Mouse (Mus musculus) v-Abl transformed pro-B cells (cell line): ENCODE measurements around the gene Ptpru.

Experiments
- in situ Hi-C, 2 experiments: fragments of 400-800 bp; cut with MboI; formaldehyde crosslinking; loops; one replicate each; pipeline ENCODE4 v1.15.1; 2025; ENCODE audit not compliant: unreplicated experiment in 2 of 2

Gene Ptpru

GRCm38 (mm10) chr4:131837872-131838524 lies at the start of gene Ptpru:
TSS of gene Ptpru (minus strand) at chr4:131838288.
- in situ Hi-C loops = loop anchor here (5.0 to 10.0 kb wide), 4 partner anchors 876 to 1053 kb away; no protein-coding TSS in a partner anchor

DNA sequence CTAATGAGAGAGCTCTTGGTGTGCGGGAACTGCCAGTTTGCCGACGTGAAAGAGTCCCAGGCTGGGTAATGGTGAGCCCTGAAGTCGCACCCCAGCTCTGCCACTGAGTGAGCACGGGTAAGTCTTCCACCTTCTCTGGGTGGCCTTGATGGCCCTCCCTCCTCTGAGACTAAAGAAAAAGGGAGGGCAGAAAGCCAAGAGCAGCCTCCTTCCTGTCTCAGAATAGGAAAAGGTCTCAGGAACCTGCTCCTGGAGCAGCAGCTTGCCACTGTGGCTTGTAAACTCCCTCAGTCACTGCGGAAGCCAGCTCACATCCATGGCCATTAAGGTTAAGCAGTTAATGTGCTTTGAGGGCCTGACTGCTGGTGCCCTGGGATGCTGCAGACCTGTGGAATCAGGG lies 47.3 kb upstream of the Ptpru start:
- in situ Hi-C loops = no loop called here

DNA sequence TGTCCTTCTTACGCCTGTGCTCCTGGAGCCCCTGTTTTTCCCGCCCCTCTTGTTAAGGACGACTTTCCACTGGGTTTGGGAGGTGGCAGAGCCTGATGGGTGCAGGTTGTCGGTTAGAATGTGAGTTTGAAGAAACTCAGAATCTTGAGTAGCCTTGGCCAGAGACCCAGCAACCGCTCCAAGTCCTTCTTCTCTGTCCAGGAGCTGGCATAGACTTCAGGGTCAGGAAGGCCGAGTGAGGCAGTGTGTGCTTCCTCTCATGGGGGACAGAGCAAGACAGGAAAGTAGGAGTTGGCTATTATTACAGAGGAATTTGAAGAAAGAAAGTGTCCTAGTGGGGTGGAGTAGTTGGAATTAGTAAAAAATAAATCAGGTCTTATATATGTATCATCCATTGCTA lies 45.5 kb upstream of the Ptpru start:
- in situ Hi-C loops = no loop called here

GRCm38 (mm10) chr4:131881306-131881705 lies 43.2 kb upstream of the Ptpru start:
- in situ Hi-C loops = no loop called here

GRCm38 (mm10) chr4:131879692-131880091 lies 41.6 kb upstream of the Ptpru start:
- in situ Hi-C loops = no loop called here

DNA sequence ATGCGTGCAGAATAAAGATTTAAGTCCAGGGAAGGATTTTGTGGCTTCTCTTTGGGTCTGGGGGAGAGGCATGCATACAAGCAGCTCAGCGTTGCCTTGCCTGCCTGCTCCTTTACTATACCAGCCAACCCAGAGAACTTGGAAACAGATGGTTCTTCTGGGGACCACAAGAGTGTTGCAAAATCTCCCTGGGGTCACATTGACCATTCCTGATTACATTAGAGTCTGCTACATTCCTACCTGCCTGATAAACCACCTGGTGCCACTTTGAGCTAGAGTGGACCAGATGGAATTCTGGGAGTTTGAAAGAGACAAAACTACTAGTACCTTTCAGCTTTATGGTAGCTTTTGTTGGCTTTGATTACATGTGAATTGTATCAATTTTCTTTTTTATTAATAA lies 38.7 kb upstream of the Ptpru start:
- in situ Hi-C loops = no loop called here

- in situ Hi-C loops = no loop called here
These were observed 37.2 kb upstream of the Ptpru start for GRCm38 (mm10) chr4:131875242-131875641.

- in situ Hi-C loops = no loop called here
These were observed 36.5 kb upstream of the Ptpru start for GRCm38 (mm10) chr4:131874567-131874966.

- in situ Hi-C loops = no loop called here
These were observed 36.1 kb upstream of the Ptpru start for GRCm38 (mm10) chr4:131874169-131874536.

GRCm38 (mm10) chr4:131873293-131874168 lies 35.4 kb upstream of the Ptpru start, which contains the start of gene Srsf4:
TSS of gene Srsf4 (plus strand) at chr4:131873617.
- in situ Hi-C loops = no loop called here

GRCm38 (mm10) chr4:131872672-131873292 lies 34.7 kb upstream of the Ptpru start:
- in situ Hi-C loops = no loop called here

GRCm38 (mm10) chr4:131861341-131861739 lies 23.3 kb upstream of the Ptpru start:
- in situ Hi-C loops = no loop called here

DNA sequence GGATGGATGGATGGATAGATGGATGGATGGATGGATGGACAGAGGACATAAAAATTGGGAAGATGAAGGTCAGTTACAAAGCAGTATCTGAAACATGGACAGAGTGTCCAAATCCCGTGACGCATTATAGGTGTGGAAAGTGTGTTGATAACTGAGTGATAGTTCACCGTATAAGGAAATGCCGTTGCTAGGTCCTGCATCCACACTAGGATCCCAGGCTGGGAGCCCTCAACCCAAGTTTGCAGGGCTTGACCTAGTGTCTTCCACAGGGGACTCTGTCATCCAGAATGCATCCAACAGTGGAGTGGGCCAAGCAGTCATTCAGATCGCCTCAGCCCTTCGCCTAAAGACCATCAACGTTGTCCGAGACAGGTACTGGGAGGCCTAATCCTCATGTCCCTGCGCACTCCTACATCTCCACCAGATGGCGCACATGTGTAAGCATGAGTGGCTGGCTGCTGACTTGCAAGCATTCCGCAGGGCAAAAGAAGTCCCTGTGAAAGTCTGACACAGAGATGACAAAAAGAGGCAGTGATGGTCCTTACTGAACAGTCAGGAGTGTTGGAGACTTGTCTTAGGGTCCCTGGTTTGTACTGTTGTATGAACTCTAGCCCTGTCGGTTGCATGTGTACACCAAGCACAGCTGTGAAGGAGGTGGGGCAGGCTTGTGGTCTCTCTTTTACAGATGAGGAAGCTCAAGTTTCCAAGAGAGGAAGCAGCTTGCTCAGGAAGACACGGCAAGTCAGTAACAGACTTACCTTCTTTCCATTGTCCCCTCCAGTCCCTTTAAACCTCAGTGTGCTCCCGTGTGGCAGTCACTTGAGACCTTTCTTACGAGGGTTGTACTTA lies 22.6 kb upstream of the Ptpru start:
- in situ Hi-C loops = no loop called here

DNA sequence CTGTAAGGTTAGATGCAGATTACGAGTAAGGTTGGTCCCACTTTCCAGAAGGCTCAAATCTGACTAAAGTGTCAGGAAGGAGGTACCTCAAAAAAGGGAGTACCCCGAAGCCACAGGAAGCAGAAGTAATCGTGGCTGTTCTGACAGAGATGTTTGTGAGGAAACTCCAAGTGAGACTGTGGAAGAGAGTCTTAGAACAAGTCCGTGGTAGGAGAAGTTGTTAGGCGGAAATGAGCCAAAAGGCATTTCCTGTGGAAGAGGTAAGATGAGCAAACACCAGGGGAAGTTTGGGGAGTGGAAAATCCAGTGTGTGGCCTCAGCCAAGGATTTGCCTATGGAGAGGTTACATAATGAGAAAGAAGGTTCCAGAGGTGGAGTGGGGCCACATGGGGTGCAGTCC lies 16.9 kb upstream of the Ptpru start:
- in situ Hi-C loops = loop anchor here in 1 of 2 experiments (5.0 kb wide), 2 partner anchors 127 to 227 kb away; no protein-coding TSS in a partner anchor

DNA sequence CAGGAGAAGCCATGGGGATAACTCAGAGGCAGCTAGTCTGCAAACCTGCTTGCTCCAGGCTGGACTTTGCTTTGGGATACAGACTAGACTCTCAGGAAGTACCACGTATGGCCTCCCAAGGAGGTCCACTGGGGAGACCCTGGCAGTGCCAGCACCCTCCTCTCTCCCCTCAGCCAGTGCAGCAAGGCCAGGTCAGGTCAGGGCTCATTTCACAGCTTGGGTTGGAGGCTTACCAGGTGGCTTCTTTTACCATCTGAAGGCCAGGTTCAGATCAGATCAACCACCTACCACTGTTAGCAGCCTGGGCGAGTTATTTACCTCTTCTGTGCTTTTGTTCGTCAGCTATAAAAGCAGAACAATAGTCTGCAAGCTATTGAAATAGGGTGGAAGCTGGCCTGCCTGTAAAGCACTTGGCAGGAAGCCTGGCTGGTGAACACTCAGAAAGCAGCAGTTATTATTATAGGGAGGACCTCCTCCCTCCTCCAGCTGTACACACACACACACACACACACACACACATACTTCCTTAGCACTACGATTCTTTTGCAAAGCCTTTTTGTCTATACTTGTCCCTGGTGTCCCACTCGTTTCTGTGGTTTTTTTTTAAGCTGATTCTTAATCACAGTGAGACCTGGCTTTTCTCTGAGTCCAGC lies 12.0 kb upstream of the Ptpru start:
- in situ Hi-C loops = loop anchor here in 1 of 2 experiments (5.0 kb wide), 1 partner anchor 232 kb away; no protein-coding TSS in a partner anchor

- in situ Hi-C loops = no loop called here
These were observed 10.0 kb upstream of the Ptpru start for GRCm38 (mm10) chr4:131848082-131848481.

DNA sequence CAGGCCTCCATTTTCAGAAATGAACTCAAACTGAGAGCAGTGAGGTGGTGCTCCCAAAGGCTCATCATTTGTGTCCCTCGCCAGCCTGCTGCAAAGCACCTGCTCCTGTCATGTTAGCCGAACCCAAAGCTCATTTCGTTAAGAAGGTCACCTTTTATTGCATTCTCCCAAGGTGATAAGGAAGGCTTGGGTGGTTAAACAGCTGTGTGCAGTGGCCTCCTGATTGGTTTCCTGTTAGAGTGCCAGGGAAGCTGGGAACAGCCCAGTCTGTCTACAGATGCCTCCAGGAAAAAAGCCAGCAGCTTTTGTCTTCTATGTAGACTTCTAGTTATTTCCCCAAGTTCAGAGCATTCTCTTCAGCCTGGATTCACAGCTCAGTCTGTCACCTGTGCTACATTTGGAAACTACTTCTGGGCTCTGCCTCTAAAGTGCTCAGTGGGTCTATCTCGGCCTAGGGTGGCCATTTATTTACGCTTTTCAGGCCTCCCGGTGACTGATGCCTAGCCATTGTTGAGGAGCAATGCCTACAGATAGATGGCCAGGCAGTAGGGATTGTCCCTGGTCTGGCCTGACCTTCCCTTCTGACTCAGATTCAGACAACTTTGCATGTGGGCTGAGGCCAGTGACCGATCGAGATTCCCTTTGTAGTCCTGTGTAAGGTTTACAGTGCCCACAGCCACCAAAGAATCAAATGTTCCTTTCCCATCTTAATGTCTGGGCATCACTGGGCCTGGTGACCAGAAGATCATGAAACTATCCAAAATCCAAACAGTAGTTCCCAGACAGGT lies 8.1 kb upstream of the Ptpru start:
- in situ Hi-C loops = no loop called here

GRCm38 (mm10) chr4:131843290-131843743 lies 5.2 kb upstream of the Ptpru start, which contains the start of gene Mecr:
TSS of gene Mecr (plus strand) at chr4:131843470.
- in situ Hi-C loops = no loop called here
